Mouse (Mus musculus) activated CD4-positive, CD25-positive, alpha-beta regulatory T cell, adult 4 months (primary cell): ENCODE data around the gene Tipin. TPM values are rescaled to one million over a fixed set of nuclear protein-coding genes. Genes with fewer than 3 reads are reported as not detected.
"Not testable (repeated sequence)": the region's sequence is repeated elsewhere in the genome, so short reads cannot be mapped to it uniquely, and the experiment has no call there.

Experiments
- ATAC-seq: one replicate; pipeline ENCODE4 v1.8.0; 2017
- polyA plus RNA-seq, 2 experiments: library from polyadenylated mRNA; unstranded; fragments of 100-300 nt; shearing (Covaris generic); gene quantifications; one replicate each; pipeline ENCODE4 v1.2.1; 2017

Tipin gene
- polyA plus RNA-seq, 2 experiments from 2014 or later = 74.5 to 93.6 TPM

- no peak for ATAC-seq
These were observed 8.8 kb upstream of the Tipin start for GRCm38 (mm10) chr9:64272611-64273010.

- ATAC-seq = no peak
These were observed 7.6 kb upstream of the Tipin start for GRCm38 (mm10) chr9:64273757-64274156.

- ATAC-seq = no peak
These were observed 7.1 kb upstream of the Tipin start for GRCm38 (mm10) chr9:64274291-64274690.

GRCm38 (mm10) chr9:64274919-64275318, 6.5 kb upstream of the Tipin start:
- ATAC-seq = no peak

GRCm38 (mm10) chr9:64277706-64278105, 3.7 kb upstream of the Tipin start:
- ATAC-seq = no peak

GRCm38 (mm10) chr9:64278665-64279310, 2.6 kb upstream of the Tipin start:
- ATAC-seq = no peak

- no peak for ATAC-seq
These were observed 399 bp downstream of the Tipin start for GRCm38 (mm10) chr9:64281781-64282178.

GRCm38 (mm10) chr9:64282404-64282987, 1.1 kb downstream of the Tipin start:
- ATAC-seq = no peak

GRCm38 (mm10) chr9:64303086-64303485, 21.7 kb downstream of the Tipin start:
- not testable (repeated sequence) for ATAC-seq

GRCm38 (mm10) chr9:64306476-64307312, 25.3 kb downstream of the Tipin start:
- ATAC-seq = no peak

GRCm38 (mm10) chr9:64310996-64311785, 29.8 kb downstream of the Tipin start:
- no peak for ATAC-seq

GRCm38 (mm10) chr9:64312128-64312527, 30.7 kb downstream of the Tipin start:
- ATAC-seq = no peak

GRCm38 (mm10) chr9:64314696-64315095, 33.3 kb downstream of the Tipin start:
- no peak for ATAC-seq

GRCm38 (mm10) chr9:64316986-64317385, 35.6 kb downstream of the Tipin start:
- no peak for ATAC-seq

- no peak for ATAC-seq
These were observed 42.6 kb downstream of the Tipin start for GRCm38 (mm10) chr9:64323976-64324375.

GRCm38 (mm10) chr9:64335825-64336224, 54.4 kb downstream of the Tipin start:
- ATAC-seq = no peak

GRCm38 (mm10) chr9:64339361-64339760, 58.0 kb downstream of the Tipin start:
- no peak for ATAC-seq

- peak; percentile 69 for ATAC-seq
These were observed 59.2 kb downstream of the Tipin start for GRCm38 (mm10) chr9:64340351-64341253.

GRCm38 (mm10) chr9:64341254-64341566, 59.8 kb downstream of the Tipin start, which contains the start of gene Dis3l:
Dis3l (minus strand) TSS chr9:64341288.
- no peak for ATAC-seq

- no peak for ATAC-seq
These were observed 60.3 kb downstream of the Tipin start for GRCm38 (mm10) chr9:64341671-64342070.

- no peak for ATAC-seq
These were observed 62.3 kb downstream of the Tipin start for GRCm38 (mm10) chr9:64343656-64344055.

GRCm38 (mm10) chr9:64345931-64346330, 64.5 kb downstream of the Tipin start:
- ATAC-seq = no peak
